In the genomic region with DNA sequence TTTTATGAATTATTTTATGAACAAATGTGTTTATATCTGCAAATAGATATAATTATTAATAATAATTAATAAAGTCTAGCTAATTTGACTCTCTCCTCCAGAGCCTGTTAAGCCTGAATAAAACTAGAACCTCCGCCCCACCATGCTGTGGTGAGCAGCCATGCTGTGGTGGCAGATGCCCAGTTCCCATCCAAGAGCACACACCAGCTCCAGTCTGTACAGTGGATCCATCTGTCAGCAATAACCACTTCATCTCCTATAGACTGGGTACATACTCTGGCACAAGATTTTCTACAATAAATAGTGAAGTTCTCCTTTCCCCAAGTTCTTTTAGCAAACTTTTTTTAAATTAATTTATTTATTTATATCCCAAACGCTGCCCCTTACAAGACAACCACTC, we compare ENCODE assay signal across 32 mouse cellular contexts. TPM values are rescaled to one million over a fixed set of nuclear protein-coding genes. Genes with fewer than 3 reads are reported as not detected.
"Had no signal": no experiment of that assay in that cellular context is flagged by ENCODE, and none has a peak within 500 bp of the region (broad histone marks: within the 10 kb centered on the region; RNA-seq: fewer than 3 reads in every experiment).

No protein-coding gene starts in this region.

- ATAC-seq: forebrain, embryonic 13.5 days; forebrain, embryonic 14.5 days; forebrain, embryonic 15.5 days; forebrain, embryonic 16.5 days; forebrain, postnatal 0 days had no signal

- DNase-seq: cerebellum, adult 2 months; cerebellum, adult 8-10 months; cerebellum, adult 9-10 months; cerebellum, adult 9-11 months; cerebellum, postnatal 10 days; cerebellum, postnatal 14 days; cerebellum, postnatal 25 days; cerebellum, postnatal 36 days; embryo, embryonic 11 days; forebrain, postnatal 0 days; gastrocnemius, adult 2 months; gastrocnemius, postnatal 10 days; gastrocnemius, postnatal 14 days; gastrocnemius, postnatal 25 days; gastrocnemius, postnatal 36 days; heart, adult 18-20 months; heart, adult 2 months had no signal

- H3K27ac ChIP-seq: embryonic facial prominence, embryonic 10.5 days; embryonic facial prominence, embryonic 12.5 days; embryonic facial prominence, embryonic 13.5 days; embryonic facial prominence, embryonic 15.5 days; forebrain, embryonic 10.5 days; forebrain, embryonic 12.5 days; forebrain, embryonic 13.5 days; forebrain, embryonic 15.5 days; gastrocnemius, adult 2 months; heart, adult 2 months had no signal

- H3K4me2 ChIP-seq: embryonic facial prominence, embryonic 12.5 days; embryonic facial prominence, embryonic 13.5 days; embryonic facial prominence, embryonic 15.5 days; forebrain, embryonic 12.5 days; forebrain, embryonic 13.5 days; forebrain, embryonic 15.5 days had no signal

- H3K4me3 ChIP-seq: embryonic facial prominence, embryonic 10.5 days; embryonic facial prominence, embryonic 12.5 days; embryonic facial prominence, embryonic 13.5 days; embryonic facial prominence, embryonic 15.5 days; erythroblast, embryonic 14.5 days; forebrain, embryonic 10.5 days; forebrain, embryonic 12.5 days; forebrain, embryonic 13.5 days; forebrain, embryonic 15.5 days; gastrocnemius, adult 2 months; heart, adult 2 months had no signal

- H3K27me3 ChIP-seq: embryonic facial prominence, embryonic 12.5 days; embryonic facial prominence, embryonic 13.5 days; embryonic facial prominence, embryonic 15.5 days; forebrain, embryonic 12.5 days; forebrain, embryonic 13.5 days; forebrain, embryonic 15.5 days had no signal

- H3K9me3 ChIP-seq: embryonic facial prominence, embryonic 10.5 days; embryonic facial prominence, embryonic 12.5 days; embryonic facial prominence, embryonic 13.5 days; embryonic facial prominence, embryonic 15.5 days; forebrain, embryonic 10.5 days; forebrain, embryonic 12.5 days; forebrain, embryonic 13.5 days; forebrain, embryonic 15.5 days had no signal

- H3K36me3 ChIP-seq: embryonic facial prominence, embryonic 10.5 days; embryonic facial prominence, embryonic 12.5 days; embryonic facial prominence, embryonic 13.5 days; embryonic facial prominence, embryonic 15.5 days; forebrain, embryonic 10.5 days; forebrain, embryonic 12.5 days; forebrain, embryonic 15.5 days had no signal

- H3K9ac ChIP-seq: embryonic facial prominence, embryonic 12.5 days; embryonic facial prominence, embryonic 13.5 days; embryonic facial prominence, embryonic 15.5 days; forebrain, embryonic 12.5 days; forebrain, embryonic 13.5 days; forebrain, embryonic 15.5 days; forebrain, postnatal 0 days had no signal

- H3K4me1 ChIP-seq: embryonic facial prominence, embryonic 12.5 days; embryonic facial prominence, embryonic 13.5 days; embryonic facial prominence, embryonic 15.5 days had no signal

RNA-seq across cellular contexts. Expression of a gene that starts 10.7 kb away (rescaled TPM):
- polyA plus RNA-seq: cerebellum, adult 2 months; cortical plate, adult 2 months; embryonic facial prominence, embryonic 10.5 days; embryonic facial prominence, embryonic 11.5 days; embryonic facial prominence, embryonic 12.5 days; embryonic facial prominence, embryonic 13.5 days; erythroblast, embryonic 14.5 days; forebrain, embryonic 10.5 days; forebrain, embryonic 11.5 days; forebrain, embryonic 12.5 days; forebrain, embryonic 13.5 days; forebrain, embryonic 14.5 days; forebrain, embryonic 15.5 days; forebrain, embryonic 16.5 days; forebrain, postnatal 0 days; frontal cortex, adult 2 months; heart, adult 2 months had no signal
